Mouse (Mus musculus): ENCODE measurements around the gene Yars.

- TF ChIP-seq CTCF (IDR thresholded peaks at IDR 0.05; ENCODE audit: low read depth): no peak
- TF ChIP-seq EP300 (IDR thresholded peaks at IDR 0.05; ENCODE audit: low read depth): no peak
Measured at GRCm38 (mm10) chr4:129260678-129261077, 71.1 kb downstream of the Yars start.

Measured in liver, embryonic 14.5 days (tissue).